Mouse (Mus musculus) forebrain, embryonic 13.5 days (tissue): Measurements from ENCODE around the gene Zfp541. TPM values are rescaled to one million over a fixed set of nuclear protein-coding genes. Genes with fewer than 3 reads are reported as not detected.

Experiments used
- ATAC-seq: fragments of 200-750 bp; cut with Nextera tagmentation; 2 replicates; pipeline ENCODE4 v1.8.0; 2017
- H3K27ac ChIP-seq: fragments of 300-500 bp; sonication (generic); 2 replicates; pipeline ENCODE4 v1.5.1; 2015; ENCODE audit warnings: inconsistent platforms, mild to moderate bottlenecking, moderate library complexity
- H3K27me3 ChIP-seq: fragments of 300-500 bp; sonication (generic); 2 replicates; pipeline ENCODE4 v1.6.1; 2015; ENCODE audit warnings: mild to moderate bottlenecking, inconsistent platforms
- H3K36me3 ChIP-seq: fragments of 300-500 bp; sonication (generic); 2 replicates; pipeline ENCODE4 v1.6.1; 2015; ENCODE audit warnings: mild to moderate bottlenecking, inconsistent platforms; ENCODE audit not compliant: poor library complexity, severe bottlenecking
- H3K4me1 ChIP-seq: fragments of 300-500 bp; sonication (generic); 2 replicates; pipeline ENCODE4 v1.6.1; 2015; ENCODE audit warnings: inconsistent platforms
- H3K4me2 ChIP-seq: fragments of 300-500 bp; sonication (generic); 2 replicates; pipeline ENCODE4 v1.6.1; 2015; ENCODE audit warnings: inconsistent platforms, mild to moderate bottlenecking, moderate library complexity
- H3K4me3 ChIP-seq: fragments of 300-500 bp; sonication (generic); 2 replicates; pipeline ENCODE4 v1.5.1; 2015; ENCODE audit warnings: mild to moderate bottlenecking, inconsistent platforms
- H3K9ac ChIP-seq: fragments of 300-500 bp; sonication (generic); 2 replicates; pipeline ENCODE4 v1.6.1; 2015; ENCODE audit warnings: mild to moderate bottlenecking, inconsistent platforms
- H3K9me3 ChIP-seq: fragments of 300-500 bp; sonication (generic); replicated peaks from 2 replicates; pipeline ENCODE4 v1.6.1; 2016; ENCODE audit warnings: inconsistent platforms
- WGBS: fragments of 180-500 bp; shearing (Covaris S2); methylation state at CpG from one replicate; pipeline ENCODE4 v1.1.7; 2015; 5-methylcytosine and 5-hydroxymethylcytosine counted together
- polyA plus RNA-seq: library from polyadenylated mRNA; unstranded; fragments of >200 nt; fragmentation: Nextera tagmentation; extraction: Ambion mirVana; gene quantifications from 2 replicates; pipeline ENCODE4 v1.2.1, GENCODE M21; 2015

Gene Zfp541
- polyA plus RNA-seq, 1 experiment from 2014 or later = not detected

DNA sequence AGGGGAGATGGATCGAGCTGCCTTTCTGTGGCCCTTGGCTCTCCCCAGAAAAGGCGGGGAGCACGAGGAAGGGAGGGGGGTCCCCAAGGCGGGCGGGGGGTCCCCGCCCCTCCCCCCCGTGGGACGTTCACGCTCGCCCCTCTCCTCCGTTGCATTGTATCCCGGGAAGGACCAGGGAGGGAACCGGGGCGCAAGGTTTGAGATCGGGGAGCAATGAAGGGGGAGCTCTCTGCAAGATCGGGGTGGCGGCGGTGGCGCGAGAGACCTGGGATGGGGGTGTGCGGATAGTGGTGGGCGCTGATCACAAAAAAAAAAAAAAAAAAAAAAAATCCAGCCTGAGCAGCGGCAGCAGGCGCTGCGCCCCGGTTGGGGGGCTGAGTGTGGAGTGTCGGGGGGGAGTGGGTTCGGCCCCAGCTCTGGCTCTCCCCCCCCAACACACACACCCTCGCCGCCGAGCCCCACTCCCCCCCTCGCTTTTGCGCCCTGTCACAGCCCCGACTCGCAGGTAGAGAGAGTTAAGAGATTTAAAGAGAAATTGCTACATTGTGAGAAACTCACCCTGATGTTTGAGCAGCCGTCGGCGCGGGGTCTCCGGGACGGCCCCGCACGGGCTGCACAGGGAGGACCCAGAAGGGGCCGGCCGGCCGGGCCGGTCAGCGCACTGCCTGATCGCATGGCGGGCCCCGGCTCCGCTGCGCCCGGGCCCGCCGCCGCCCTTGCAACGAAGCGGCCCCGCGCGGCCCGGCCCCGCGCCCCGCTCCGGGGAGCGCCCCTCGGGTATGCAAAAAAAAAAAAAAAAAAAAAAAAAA lies 14.1 kb upstream of the Zfp541 start, which contains the start of gene Bicra:
Gene Bicra (minus strand): TSS at position 584 of the 809 bp plus-strand sequence.
- peaks cover 57% of the 10 kb centered on the region for H3K4me1 ChIP-seq
- H3K27me3 ChIP-seq = no peaks in the 10 kb centered on the region
- ATAC-seq = peak; percentile 74
- H3K27ac ChIP-seq = peak within 1 kb of the TSS; percentile 97
- H3K36me3 ChIP-seq = peaks cover 11% of the 10 kb centered on the region; the same call in 1 of the 2 replicates
- H3K9ac ChIP-seq = peak within 1 kb of the TSS; percentile 97
- no peaks in the 10 kb centered on the region for H3K9me3 ChIP-seq
- H3K4me3 ChIP-seq = peak within 1 kb of the TSS; percentile 80
- H3K4me2 ChIP-seq = peak within 1 kb of the TSS; percentile 95
- 2% methylated on average over 52 of the region's 69 CpGs for WGBS

DNA sequence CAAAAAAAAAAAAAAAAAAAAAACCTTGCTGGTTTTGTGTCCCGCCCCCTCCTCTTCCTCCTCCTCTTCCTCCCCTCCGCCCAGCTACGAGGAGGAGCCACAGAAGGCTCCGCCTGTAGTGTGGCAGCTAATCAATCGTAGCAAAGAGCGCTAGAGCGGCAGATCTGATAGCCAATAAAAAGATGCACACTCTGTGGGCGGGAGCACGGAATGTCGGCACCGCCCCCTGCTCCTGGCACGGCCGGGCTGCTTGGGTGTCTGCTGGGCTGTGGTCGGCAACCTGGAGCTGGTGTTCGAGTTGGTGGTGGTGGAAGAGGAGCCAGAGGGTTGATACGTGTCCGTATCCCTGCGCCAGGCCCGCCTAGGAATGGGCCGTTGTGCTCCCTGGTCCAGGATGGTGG lies 13.4 kb upstream of the Zfp541 start:
- peak; percentile 84 for ATAC-seq
- Histone ChIP-seq H3K27me3 (no peaks in the 10 kb centered on the region), H3K9me3 (no peaks in the 10 kb centered on the region), H3K4me3 (peak overlapping the region; percentile 80), H3K4me2 (peak overlapping the region; percentile 95), H3K9ac (peak overlapping the region; percentile 87), H3K36me3 (peaks cover 5% of the 10 kb centered on the region; the same call in 1 of the 2 replicates), H3K27ac (peak overlapping the region; percentile 97), H3K4me1 (peaks cover 57% of the 10 kb centered on the region)
- WGBS = under 1% methylated on average over 20 of the region's 20 CpGs

DNA sequence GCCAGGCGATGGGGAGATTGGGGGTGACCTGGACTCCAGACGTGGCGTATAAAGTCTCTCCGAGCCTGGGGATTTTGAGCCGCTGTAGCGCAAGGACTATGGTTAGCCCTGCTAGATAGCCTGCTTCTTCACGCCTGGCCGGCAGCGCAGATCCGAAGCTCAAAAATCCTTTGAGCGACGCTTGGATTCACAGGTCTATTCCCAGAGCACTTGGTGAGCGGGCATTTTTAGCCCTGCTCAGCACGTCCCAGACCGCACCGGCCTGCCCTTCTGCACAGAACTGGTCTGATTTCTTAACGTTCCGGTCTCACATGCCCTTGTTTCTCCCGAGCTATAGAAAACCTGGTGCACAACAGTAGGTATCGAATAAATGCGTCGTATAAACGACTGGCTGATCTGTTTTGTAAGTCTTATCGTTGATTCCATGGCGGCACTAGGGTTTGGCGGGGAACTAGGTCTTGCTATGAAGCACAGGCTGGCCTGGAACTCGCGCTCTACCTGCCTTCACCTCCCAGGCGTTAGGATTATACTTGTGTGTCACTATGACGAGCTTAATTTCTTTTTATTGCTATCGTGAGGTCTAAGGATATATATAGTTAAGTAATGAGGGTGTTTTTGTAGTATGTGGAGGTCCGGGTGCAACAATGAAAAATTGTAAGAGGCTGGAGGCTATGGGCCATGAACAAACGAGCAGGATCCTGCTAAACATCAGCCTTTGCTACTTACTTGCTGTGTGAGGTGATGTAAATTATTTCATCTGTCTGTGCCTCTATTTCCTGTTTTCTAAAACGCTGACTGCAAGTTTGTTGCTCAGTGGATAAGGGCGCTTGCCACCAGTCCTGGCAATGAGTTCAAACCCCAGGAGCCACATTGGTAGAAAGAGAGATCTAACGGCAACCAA lies 12.7 kb upstream of the Zfp541 start:
- H3K27ac ChIP-seq = peak overlapping the region; percentile 97
- H3K36me3 ChIP-seq = no peaks in the 10 kb centered on the region
- H3K4me1 ChIP-seq = peaks cover 56% of the 10 kb centered on the region
- WGBS = 9% methylated on average over 36 of the region's 36 CpGs
- H3K4me3 ChIP-seq = peak overlapping the region; percentile 80
- no peaks in the 10 kb centered on the region for H3K9me3 ChIP-seq
- H3K9ac ChIP-seq = peak overlapping the region; percentile 87
- peak overlapping the region; percentile 95 for H3K4me2 ChIP-seq
- no peaks in the 10 kb centered on the region for H3K27me3 ChIP-seq
- ATAC-seq = peak; percentile 1

DNA sequence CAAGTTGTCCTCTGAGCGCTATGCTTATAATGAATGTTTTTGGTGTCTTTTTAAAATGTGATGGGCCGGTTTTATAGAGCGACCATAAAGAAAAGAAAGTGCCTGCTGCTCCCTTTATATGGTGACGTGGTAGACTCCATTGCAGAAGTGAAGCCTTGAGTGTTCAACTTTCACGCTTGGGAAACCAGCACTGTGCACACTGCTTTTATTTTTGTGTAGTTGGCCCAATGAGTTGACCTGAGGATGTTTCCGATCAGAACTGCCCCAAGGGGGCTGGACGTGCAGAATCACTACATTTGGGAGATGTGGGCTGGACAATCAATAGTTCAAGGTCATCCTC lies 12.1 kb upstream of the Zfp541 start:
- H3K9me3 ChIP-seq = no peaks in the 10 kb centered on the region
- peak overlapping the region; percentile 95 for H3K4me2 ChIP-seq
- no peaks in the 10 kb centered on the region for H3K27me3 ChIP-seq
- ATAC-seq = no peak
- H3K9ac ChIP-seq = peak overlapping the region; percentile 87
- H3K4me1 ChIP-seq = peaks cover 50% of the 10 kb centered on the region
- H3K36me3 ChIP-seq = no peaks in the 10 kb centered on the region
- no peak overlapping the region for H3K27ac ChIP-seq
- peak overlapping the region; percentile 80 for H3K4me3 ChIP-seq
- WGBS = 81% methylated on average over 7 of the region's 7 CpGs

DNA sequence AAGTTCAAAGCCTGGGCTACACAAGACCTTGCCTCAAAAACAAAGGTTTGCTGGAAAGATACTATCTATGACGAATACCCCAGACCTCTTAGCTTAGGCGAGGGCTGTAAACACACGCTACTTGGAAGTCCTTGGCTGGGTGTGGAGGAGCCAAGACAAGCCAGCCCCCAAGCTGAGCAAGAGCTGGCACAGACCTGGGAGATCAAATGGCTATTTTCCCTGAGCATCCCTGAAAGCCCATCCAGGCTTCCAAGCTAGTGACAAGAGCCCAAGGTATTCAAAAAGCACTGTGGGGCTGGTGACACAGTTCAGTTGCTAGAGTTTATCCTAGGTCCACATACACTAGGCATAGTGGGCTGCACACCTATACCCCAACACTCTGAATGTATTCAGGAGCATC lies 11.0 kb upstream of the Zfp541 start:
- Histone ChIP-seq H3K9ac (no peak overlapping the region), H3K4me1 (peaks cover 40% of the 10 kb centered on the region), H3K9me3 (no peaks in the 10 kb centered on the region), H3K36me3 (no peaks in the 10 kb centered on the region), H3K27ac (no peak overlapping the region), H3K27me3 (no peaks in the 10 kb centered on the region), H3K4me3 (no peak overlapping the region), H3K4me2 (peak overlapping the region; percentile 95; the same call in 1 of the 2 replicates)
- no peak for ATAC-seq
- 88% methylated on average over 3 of the region's 3 CpGs for WGBS

DNA sequence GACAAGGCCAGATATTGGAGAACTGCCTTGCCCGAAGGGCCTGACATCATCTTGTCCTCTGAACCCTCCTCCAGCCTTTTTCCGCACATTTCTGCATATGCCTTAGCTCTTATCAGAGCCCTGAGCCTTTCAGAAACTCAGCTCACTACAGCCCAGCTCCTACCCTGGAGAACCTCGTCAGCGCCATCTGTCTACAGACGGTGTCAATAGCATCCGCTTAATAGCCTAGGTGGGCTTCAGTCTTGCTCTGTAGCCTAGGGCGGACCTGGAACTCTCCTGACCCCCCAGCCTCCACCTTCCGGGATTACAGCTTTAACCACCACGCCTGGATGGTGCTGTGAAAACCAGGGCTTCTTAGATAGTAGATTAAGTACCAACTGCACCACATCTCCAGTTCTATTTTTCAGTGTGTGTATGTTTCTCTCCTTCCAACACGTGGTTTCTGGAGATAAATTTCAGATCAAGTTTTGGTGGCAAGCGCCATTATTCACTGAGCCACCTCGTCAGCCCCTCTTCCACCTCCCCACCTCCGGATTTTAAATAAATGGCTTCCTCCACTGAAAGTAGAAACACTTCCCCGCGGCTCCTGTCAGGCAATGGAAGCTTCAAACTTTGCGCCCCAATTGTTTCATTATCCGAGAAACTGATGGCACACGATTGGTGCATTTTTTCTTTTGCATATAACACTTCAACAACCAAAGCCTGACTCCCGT lies 9.6 kb upstream of the Zfp541 start:
- H3K4me2 ChIP-seq = peak overlapping the region; percentile 70
- peak overlapping the region; percentile 49 for H3K4me3 ChIP-seq
- peak overlapping the region; percentile 80 for H3K27ac ChIP-seq
- H3K36me3 ChIP-seq = no peaks in the 10 kb centered on the region
- H3K4me1 ChIP-seq = peaks cover 34% of the 10 kb centered on the region
- WGBS = 7% methylated on average over 19 of the region's 19 CpGs
- peak overlapping the region; percentile 67 for H3K9ac ChIP-seq
- no peaks in the 10 kb centered on the region for H3K9me3 ChIP-seq
- no peak for ATAC-seq
- H3K27me3 ChIP-seq = no peaks in the 10 kb centered on the region

DNA sequence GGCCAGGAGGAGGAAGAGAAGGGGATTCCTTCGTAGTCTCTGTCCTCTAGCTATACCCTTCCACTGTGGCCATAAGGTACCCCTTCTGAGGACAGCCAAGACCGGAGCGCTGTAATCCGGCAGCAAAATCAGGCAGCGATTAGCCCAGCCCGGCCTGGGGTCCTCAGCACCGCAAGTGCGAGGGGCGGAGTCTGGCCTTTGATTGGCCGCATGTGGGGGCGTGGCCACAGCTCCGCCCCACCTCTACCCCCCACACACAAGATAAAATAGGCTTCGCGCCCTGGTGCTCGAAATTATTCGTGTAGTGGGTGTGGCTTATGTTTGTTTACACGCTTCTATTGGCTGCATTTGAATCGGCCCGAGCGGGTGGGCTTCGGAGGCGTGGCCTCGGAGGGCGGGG lies 8.9 kb upstream of the Zfp541 start:
- H3K9ac ChIP-seq = peak overlapping the region; percentile 67
- H3K36me3 ChIP-seq = no peaks in the 10 kb centered on the region
- no peaks in the 10 kb centered on the region for H3K9me3 ChIP-seq
- H3K27ac ChIP-seq = peak overlapping the region; percentile 80
- peak; percentile 84 for ATAC-seq
- WGBS = under 1% methylated on average over 24 of the region's 24 CpGs
- H3K4me1 ChIP-seq = peaks cover 34% of the 10 kb centered on the region
- peak overlapping the region; percentile 49 for H3K4me3 ChIP-seq
- H3K27me3 ChIP-seq = no peaks in the 10 kb centered on the region
- peak overlapping the region; percentile 70 for H3K4me2 ChIP-seq

DNA sequence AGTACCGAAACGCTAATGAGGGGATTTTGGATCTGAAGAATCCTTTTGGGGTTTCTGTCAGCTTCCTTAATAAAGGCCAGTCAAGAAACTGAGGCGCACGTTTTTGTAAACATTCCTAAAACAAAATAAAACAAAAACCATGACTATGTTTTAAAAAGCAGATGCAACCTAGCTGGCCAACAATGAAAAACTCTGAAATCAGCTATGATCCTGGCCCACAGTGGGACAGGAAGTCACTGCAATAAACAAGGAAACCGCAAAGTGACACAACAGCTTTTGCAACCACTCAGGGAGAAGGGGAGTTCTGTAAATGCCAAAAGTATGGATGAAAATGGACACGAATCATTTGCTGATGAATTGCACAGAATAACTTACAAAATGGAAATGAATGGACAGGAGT lies 8.5 kb upstream of the Zfp541 start:
- peaks cover 3% of the 10 kb centered on the region; the same call in 1 of the 2 replicates for H3K27me3 ChIP-seq
- no peak overlapping the region for H3K27ac ChIP-seq
- no peaks in the 10 kb centered on the region for H3K9me3 ChIP-seq
- no peak for ATAC-seq
- peak overlapping the region; percentile 70 for H3K4me2 ChIP-seq
- H3K4me3 ChIP-seq = peak overlapping the region; percentile 49
- H3K9ac ChIP-seq = no peak overlapping the region
- WGBS = 17% methylated on average over 6 of the region's 6 CpGs
- peaks cover 34% of the 10 kb centered on the region for H3K4me1 ChIP-seq
- H3K36me3 ChIP-seq = no peaks in the 10 kb centered on the region

DNA sequence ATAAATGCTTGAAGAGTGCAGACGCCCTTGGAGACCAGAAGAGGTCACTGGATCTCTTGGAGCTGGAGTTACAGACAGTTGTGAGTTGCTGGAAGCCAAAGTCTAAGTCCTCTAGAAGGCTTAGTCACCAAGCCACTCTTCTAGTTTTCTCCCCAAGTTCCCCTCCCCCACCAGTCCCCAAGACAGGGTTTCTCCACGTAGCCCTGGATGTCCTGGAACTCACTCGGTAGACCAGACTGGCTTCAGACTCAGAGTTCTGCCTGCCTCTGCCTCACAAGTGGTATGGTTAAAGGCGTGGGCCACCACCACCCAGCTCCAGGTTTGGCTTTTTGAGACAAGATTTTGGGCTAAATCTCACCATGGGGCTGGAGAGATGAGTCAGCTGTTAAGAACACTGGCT lies 6.6 kb upstream of the Zfp541 start:
- no peak for ATAC-seq
- H3K27me3 ChIP-seq = peaks cover 18% of the 10 kb centered on the region; the same call in 1 of the 2 replicates
- H3K27ac ChIP-seq = no peak overlapping the region
- peaks cover 21% of the 10 kb centered on the region for H3K4me1 ChIP-seq
- no peak overlapping the region for H3K9ac ChIP-seq
- WGBS = 61% methylated on average over 4 of the region's 4 CpGs
- no peak overlapping the region for H3K4me2 ChIP-seq
- no peak overlapping the region for H3K4me3 ChIP-seq
- H3K9me3 ChIP-seq = no peaks in the 10 kb centered on the region
- H3K36me3 ChIP-seq = no peaks in the 10 kb centered on the region

DNA sequence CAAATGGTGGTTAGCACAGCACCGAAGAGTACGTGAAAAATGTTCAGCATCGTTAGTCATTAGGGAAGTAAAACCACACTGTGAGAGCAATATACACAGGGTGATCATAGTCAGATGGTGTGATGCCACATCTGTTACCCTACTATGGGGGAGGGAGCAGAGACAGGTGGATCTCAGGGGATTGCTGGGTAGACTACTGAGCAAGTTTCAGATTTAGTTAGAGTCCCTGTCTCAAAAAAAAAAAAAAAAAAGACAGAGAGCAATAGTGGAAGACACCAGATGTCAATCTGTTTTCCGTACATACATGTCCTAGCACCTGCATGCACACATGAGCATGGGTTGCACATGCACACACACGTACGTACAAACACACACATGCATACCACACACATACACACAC lies 5.9 kb upstream of the Zfp541 start:
- H3K4me1 ChIP-seq = peaks cover 14% of the 10 kb centered on the region
- no peak overlapping the region for H3K27ac ChIP-seq
- no peak overlapping the region for H3K9ac ChIP-seq
- no peak overlapping the region for H3K4me3 ChIP-seq
- peaks cover 24% of the 10 kb centered on the region for H3K27me3 ChIP-seq
- H3K9me3 ChIP-seq = no peaks in the 10 kb centered on the region
- 86% methylated on average over 6 of the region's 6 CpGs for WGBS
- no peak for ATAC-seq
- no peak overlapping the region for H3K4me2 ChIP-seq
- H3K36me3 ChIP-seq = no peaks in the 10 kb centered on the region

DNA sequence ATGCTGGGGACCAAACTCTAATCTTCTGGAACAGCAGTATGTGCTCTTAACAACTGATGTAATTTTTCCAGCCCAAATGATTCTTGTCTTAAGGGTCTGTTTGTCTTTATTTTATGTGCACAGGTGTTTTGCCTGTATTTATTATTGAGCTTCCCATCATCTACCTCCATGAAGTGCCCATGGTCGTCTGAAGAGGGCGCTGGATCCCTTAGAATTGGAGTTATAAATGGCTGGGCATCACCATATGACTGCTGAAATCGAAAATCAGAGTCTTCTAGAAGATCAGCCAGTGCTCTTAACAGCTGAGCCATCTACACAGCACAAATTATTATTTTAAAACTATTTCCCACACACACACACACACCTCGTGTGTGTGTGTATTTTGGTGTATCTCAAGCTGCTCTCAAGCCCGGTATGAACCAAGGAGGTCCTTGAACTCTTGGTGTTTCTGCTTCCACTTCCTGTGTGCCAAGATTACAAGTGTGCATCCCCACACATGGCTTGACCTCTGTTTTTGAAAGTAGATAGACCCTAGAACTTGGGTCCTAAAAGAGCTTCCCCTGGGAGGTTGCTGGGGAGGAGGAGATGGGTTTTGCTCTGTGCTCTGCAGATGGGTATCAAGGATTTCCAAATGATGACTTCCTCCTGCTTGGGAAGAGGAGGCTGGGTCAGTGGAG lies 5.0 kb upstream of the Zfp541 start:
- Histone ChIP-seq H3K4me1 (peaks cover 12% of the 10 kb centered on the region), H3K4me2 (no peak overlapping the region), H3K9me3 (peaks cover 2% of the 10 kb centered on the region; the same call in 1 of the 2 replicates), H3K27ac (no peak overlapping the region), H3K36me3 (no peaks in the 10 kb centered on the region), H3K27me3 (peaks cover 34% of the 10 kb centered on the region), H3K4me3 (no peak overlapping the region), H3K9ac (no peak overlapping the region)
- ATAC-seq = no peak
- 34% methylated on average over 5 of the region's 5 CpGs for WGBS
